Mouse (Mus musculus) embryonic facial prominence, embryonic 15.5 days (tissue): ENCODE measurements at regions not wholly inside any gene's neighbourhood (a gene's known extent, or its start where the extent isn't known, plus 50 kb on each side); places are given as distances from the start of the nearest gene placed in this dataset.
A peak's percentile ranks its signal among the peaks of the same experiment; 100 is the strongest.

Experiments
- ATAC-seq: fragments of 200-750 bp; cut with Nextera tagmentation; 2 replicates; pipeline ENCODE4 v1.8.0; 2017; ENCODE audit warnings: low read depth, moderate TSS enrichment; ENCODE audit not compliant: insufficient number of reproducible peaks, low FRiP score, low TSS enrichment
- H3K27ac ChIP-seq: fragments of 300-500 bp; sonication (generic); replicated peaks from 2 replicates; pipeline ENCODE4 v1.5.1; 2015; ENCODE audit warnings: mild to moderate bottlenecking, inconsistent platforms
- H3K27me3 ChIP-seq: fragments of 300-500 bp; sonication (generic); 2 replicates; pipeline ENCODE4 v1.6.1; 2015; ENCODE audit warnings: inconsistent platforms
- H3K36me3 ChIP-seq: fragments of 300-500 bp; sonication (generic); 2 replicates; pipeline ENCODE4 v1.6.1; 2015; ENCODE audit warnings: mild to moderate bottlenecking, inconsistent platforms
- H3K4me1 ChIP-seq: fragments of 300-500 bp; sonication (generic); 2 replicates; pipeline ENCODE4 v1.6.1; 2015; ENCODE audit warnings: inconsistent platforms
- H3K4me2 ChIP-seq: fragments of 300-500 bp; sonication (generic); replicated peaks from 2 replicates; pipeline ENCODE4 v1.6.1; 2015; ENCODE audit warnings: mild to moderate bottlenecking, inconsistent platforms
- H3K4me3 ChIP-seq: fragments of 300-500 bp; sonication (generic); replicated peaks from 2 replicates; pipeline ENCODE4 v1.5.1; 2015; ENCODE audit warnings: mild to moderate bottlenecking, inconsistent platforms
- H3K9ac ChIP-seq: fragments of 300-500 bp; sonication (generic); 2 replicates; pipeline ENCODE4 v1.6.1; 2015; ENCODE audit warnings: inconsistent platforms
- H3K9me3 ChIP-seq: fragments of 300-500 bp; sonication (generic); replicated peaks from 2 replicates; pipeline ENCODE4 v1.6.1; 2016; ENCODE audit warnings: inconsistent platforms
- WGBS: fragments of 180-500 bp; shearing (Covaris S2); methylation state at CpG from one replicate; pipeline ENCODE4 v1.1.7; 2015; 5-methylcytosine and 5-hydroxymethylcytosine counted together

DNA sequence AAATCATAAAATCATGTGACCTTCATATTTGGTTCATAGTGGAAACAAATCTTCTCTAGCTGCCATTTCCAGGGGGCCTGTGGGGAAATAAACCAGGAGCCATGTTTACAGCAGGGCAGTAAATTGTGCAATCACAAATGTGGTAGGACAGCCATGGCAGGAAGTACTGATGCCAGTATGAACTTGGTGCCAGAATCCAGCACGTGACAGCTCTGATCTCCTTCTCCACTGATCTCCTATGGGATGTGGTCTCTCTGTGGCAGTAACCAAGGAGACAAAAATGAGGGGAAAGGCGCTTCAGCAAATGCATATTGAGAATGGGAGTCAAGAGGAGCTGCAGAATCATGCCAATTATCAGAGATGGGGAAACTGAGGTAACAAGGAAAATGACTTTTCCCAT lies 215.0 kb downstream of the Lpin1 start:
- no peak overlapping the region for H3K4me2 ChIP-seq
- H3K27ac ChIP-seq = no peak overlapping the region
- peaks cover 9% of the 10 kb centered on the region; the same call in 1 of the 2 replicates for H3K4me1 ChIP-seq
- no peaks in the 10 kb centered on the region for H3K9me3 ChIP-seq
- no peak overlapping the region for H3K4me3 ChIP-seq
- ATAC-seq = no peak
- H3K36me3 ChIP-seq = no peaks in the 10 kb centered on the region
- H3K9ac ChIP-seq = no peak overlapping the region
- H3K27me3 ChIP-seq = no peaks in the 10 kb centered on the region
- 85% methylated on average over 2 of the region's 2 CpGs for WGBS

GRCm38 (mm10) chr12:16392851-16393250 lies 217.9 kb downstream of the Lpin1 start:
- no peaks in the 10 kb centered on the region for H3K9me3 ChIP-seq
- no peaks in the 10 kb centered on the region for H3K27me3 ChIP-seq
- no peak overlapping the region for H3K4me2 ChIP-seq
- H3K4me1 ChIP-seq = peaks cover 9% of the 10 kb centered on the region; the same call in 1 of the 2 replicates
- no peak for ATAC-seq
- H3K9ac ChIP-seq = no peak overlapping the region
- no peak overlapping the region for H3K4me3 ChIP-seq
- H3K36me3 ChIP-seq = no peaks in the 10 kb centered on the region
- H3K27ac ChIP-seq = no peak overlapping the region

- no peak for ATAC-seq
- H3K9ac ChIP-seq = no peak overlapping the region
Measured at GRCm38 (mm10) chr12:16391630-16392269, 219.0 kb downstream of the Lpin1 start.

DNA sequence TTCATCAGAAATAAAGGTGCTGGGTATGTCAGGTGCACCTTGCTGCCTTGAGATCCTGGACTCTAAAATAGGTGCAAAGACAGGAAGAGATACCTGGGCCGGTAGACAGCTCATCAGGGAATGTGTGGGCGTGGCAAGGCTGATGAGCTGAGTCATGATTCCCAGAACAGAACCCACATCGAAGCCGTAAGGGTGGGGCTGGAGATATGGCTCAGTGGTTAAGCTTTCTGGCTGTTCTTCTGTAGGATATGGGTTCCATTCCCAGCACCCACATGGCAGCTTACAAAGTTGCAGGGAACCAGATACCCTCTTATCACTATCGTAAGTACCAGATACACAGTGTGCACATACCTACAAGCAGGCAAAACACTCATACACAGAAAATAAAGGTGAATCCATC lies 219.6 kb downstream of the Lpin1 start:
- no peak overlapping the region for H3K4me2 ChIP-seq
- H3K9ac ChIP-seq = no peak overlapping the region
- H3K36me3 ChIP-seq = no peaks in the 10 kb centered on the region
- H3K4me3 ChIP-seq = no peak overlapping the region
- no peak overlapping the region for H3K27ac ChIP-seq
- peaks cover 9% of the 10 kb centered on the region; the same call in 1 of the 2 replicates for H3K4me1 ChIP-seq
- no peaks in the 10 kb centered on the region for H3K9me3 ChIP-seq
- no peak for ATAC-seq
- WGBS = 83% methylated on average over 5 of the region's 5 CpGs
- no peaks in the 10 kb centered on the region for H3K27me3 ChIP-seq

More at GRCm38 (mm10) chr12:16391630-16392269, 219.0 kb downstream of the Lpin1 start:
- no peaks in the 10 kb centered on the region for H3K9me3 ChIP-seq
- no peak overlapping the region for H3K4me2 ChIP-seq
- peaks cover 9% of the 10 kb centered on the region; the same call in 1 of the 2 replicates for H3K4me1 ChIP-seq
- no peaks in the 10 kb centered on the region for H3K27me3 ChIP-seq
- no peaks in the 10 kb centered on the region for H3K36me3 ChIP-seq
- no peak overlapping the region for H3K27ac ChIP-seq
- 26% methylated on average over 5 of the region's 5 CpGs for WGBS
- no peak overlapping the region for H3K4me3 ChIP-seq

DNA sequence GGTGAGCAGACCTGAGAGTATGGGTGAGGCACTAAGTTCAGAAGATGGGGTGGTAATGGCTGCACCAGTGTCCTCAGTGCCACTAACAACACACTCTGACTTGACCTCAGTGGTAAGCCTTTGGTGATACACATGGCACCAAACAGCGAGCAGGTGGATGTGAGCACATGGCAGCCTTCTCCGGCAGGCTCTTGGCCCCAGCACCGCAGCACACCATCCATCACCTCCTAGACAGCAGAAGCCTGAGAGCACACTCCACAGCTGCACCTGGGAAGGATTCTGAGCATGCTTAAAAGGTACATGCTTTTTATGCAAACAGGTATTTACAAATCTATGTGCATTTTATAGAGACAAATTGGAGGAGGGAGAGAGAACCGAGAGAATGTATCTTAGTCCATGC lies 223.7 kb downstream of the Lpin1 start:
- no peak overlapping the region for H3K9ac ChIP-seq
- 81% methylated on average over 4 of the region's 4 CpGs for WGBS

DNA sequence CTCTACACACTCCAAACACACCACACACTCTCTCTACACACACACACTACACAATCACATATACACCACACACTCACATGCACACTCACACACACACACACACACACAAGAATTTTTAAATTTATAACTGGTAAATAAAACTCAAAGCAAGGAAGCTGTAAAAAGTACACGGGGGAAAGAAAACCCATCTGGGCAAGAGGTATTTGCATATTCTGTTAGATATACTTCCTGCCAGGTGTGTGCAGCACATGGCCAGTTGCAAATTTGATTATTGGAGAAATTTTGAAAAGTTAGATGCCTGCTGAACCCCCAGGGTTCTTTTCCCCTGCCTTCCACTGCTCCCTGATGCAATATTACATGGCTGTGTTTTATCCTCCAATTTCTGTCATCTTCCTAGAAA lies 226.4 kb downstream of the Lpin1 start:
- Histone ChIP-seq H3K27me3 (no peaks in the 10 kb centered on the region), H3K4me2 (no peak overlapping the region), H3K9me3 (no peaks in the 10 kb centered on the region), H3K36me3 (no peaks in the 10 kb centered on the region), H3K4me1 (peaks cover 31% of the 10 kb centered on the region), H3K27ac (no peak overlapping the region), H3K9ac (no peak overlapping the region), H3K4me3 (no peak overlapping the region)
- WGBS = 55% methylated on average over 1 of the region's 1 CpGs
- ATAC-seq = no peak

More for the DNA sequence above, 223.7 kb downstream of the Lpin1 start:
- no peaks in the 10 kb centered on the region for H3K27me3 ChIP-seq
- no peak for ATAC-seq
- H3K4me2 ChIP-seq = no peak overlapping the region
- no peaks in the 10 kb centered on the region for H3K9me3 ChIP-seq
- no peak overlapping the region for H3K4me3 ChIP-seq
- no peaks in the 10 kb centered on the region for H3K36me3 ChIP-seq
- H3K4me1 ChIP-seq = peaks cover 27% of the 10 kb centered on the region
- H3K27ac ChIP-seq = no peak overlapping the region

- Histone ChIP-seq H3K9me3 (no peaks in the 10 kb centered on the region), H3K27ac (peak overlapping the region; percentile 70), H3K4me3 (no peak overlapping the region), H3K27me3 (no peaks in the 10 kb centered on the region), H3K4me1 (peaks cover 31% of the 10 kb centered on the region), H3K4me2 (no peak overlapping the region), H3K36me3 (no peaks in the 10 kb centered on the region), H3K9ac (no peak overlapping the region)
- WGBS = 46% methylated on average over 15 of the region's 15 CpGs
- ATAC-seq = peak; percentile 73; the same call in 1 of the 2 replicates
Measured at GRCm38 (mm10) chr12:16383499-16383935, 227.2 kb downstream of the Lpin1 start.

- peaks cover 31% of the 10 kb centered on the region for H3K4me1 ChIP-seq
- H3K27ac ChIP-seq = peak overlapping the region; percentile 70
- H3K4me2 ChIP-seq = no peak overlapping the region
- WGBS = 36% methylated on average over 11 of the region's 11 CpGs
- no peaks in the 10 kb centered on the region for H3K27me3 ChIP-seq
- no peaks in the 10 kb centered on the region for H3K9me3 ChIP-seq
- no peak overlapping the region for H3K4me3 ChIP-seq
- H3K36me3 ChIP-seq = no peaks in the 10 kb centered on the region
- 0 out of 2 replicates have a peak, but pooled peaks have one; percentile 51 for ATAC-seq
- no peak overlapping the region for H3K9ac ChIP-seq
Measured at GRCm38 (mm10) chr12:16382417-16382988, 228.3 kb downstream of the Lpin1 start.

GRCm38 (mm10) chr12:16381026-16381425 lies 229.7 kb downstream of the Lpin1 start:
- ATAC-seq = no peak
- H3K27me3 ChIP-seq = no peaks in the 10 kb centered on the region
- 76% methylated on average over 4 of the region's 4 CpGs for WGBS
- no peak overlapping the region for H3K4me3 ChIP-seq
- no peak overlapping the region for H3K4me2 ChIP-seq
- H3K4me1 ChIP-seq = peaks cover 31% of the 10 kb centered on the region
- H3K36me3 ChIP-seq = no peaks in the 10 kb centered on the region
- no peaks in the 10 kb centered on the region for H3K9me3 ChIP-seq
- no peak overlapping the region for H3K9ac ChIP-seq
- H3K27ac ChIP-seq = 0 out of 2 replicates have a peak overlapping the region, but pooled peaks have one; percentile 39

DNA sequence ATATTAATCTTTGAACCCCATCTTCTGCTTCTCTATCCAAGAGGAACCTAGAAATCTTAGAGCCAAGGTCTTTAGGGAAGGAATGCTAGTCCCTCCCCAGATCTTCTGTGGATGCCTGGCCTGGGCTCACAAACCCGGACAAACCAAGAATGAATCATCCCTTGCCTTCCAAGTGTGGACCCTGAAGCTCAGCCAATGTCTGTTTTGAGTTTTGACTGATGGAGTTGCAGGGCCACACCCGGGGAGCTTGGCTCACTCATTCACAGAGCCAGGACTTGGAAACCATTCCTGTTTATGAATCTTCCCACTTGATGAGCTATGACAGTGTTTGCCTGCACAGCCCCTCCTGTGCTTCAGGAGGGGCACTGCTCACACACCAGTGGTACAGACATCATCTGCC lies 230.4 kb downstream of the Lpin1 start:
- H3K36me3 ChIP-seq = no peaks in the 10 kb centered on the region
- no peak overlapping the region for H3K4me2 ChIP-seq
- no peak overlapping the region for H3K27ac ChIP-seq
- no peaks in the 10 kb centered on the region for H3K27me3 ChIP-seq
- ATAC-seq = peak; percentile 35
- H3K9me3 ChIP-seq = no peaks in the 10 kb centered on the region
- H3K4me1 ChIP-seq = peaks cover 31% of the 10 kb centered on the region
- H3K9ac ChIP-seq = no peak overlapping the region
- no peak overlapping the region for H3K4me3 ChIP-seq
- 27% methylated on average over 2 of the region's 2 CpGs for WGBS

DNA sequence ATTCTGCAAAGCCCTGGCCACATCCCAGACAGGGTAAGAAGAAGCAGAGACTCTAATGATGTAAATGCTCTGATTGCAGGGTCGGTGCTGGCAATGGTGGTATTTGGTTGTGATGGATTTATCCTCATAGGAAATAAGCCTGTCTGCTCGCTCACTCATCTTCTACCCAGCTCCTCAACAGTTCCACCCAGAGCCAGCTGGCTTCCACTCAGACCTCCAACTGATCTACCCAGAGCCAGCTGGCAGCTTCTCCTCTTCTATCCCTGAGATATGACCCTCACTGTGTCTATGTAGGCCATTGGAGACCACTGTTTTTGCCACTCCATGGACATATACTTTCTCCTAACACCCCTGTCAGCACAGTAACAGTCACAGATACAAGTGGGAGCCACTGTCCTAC lies 231.4 kb downstream of the Lpin1 start:
- H3K27ac ChIP-seq = peak overlapping the region; percentile 18; the same call in 1 of the 2 replicates
- 70% methylated on average over 2 of the region's 2 CpGs for WGBS
- peak; percentile 54; the same call in 1 of the 2 replicates for ATAC-seq

More for the DNA sequence above, 231.4 kb downstream of the Lpin1 start:
- Histone ChIP-seq H3K4me3 (no peak overlapping the region), H3K4me1 (peaks cover 31% of the 10 kb centered on the region), H3K27me3 (no peaks in the 10 kb centered on the region), H3K9me3 (no peaks in the 10 kb centered on the region), H3K4me2 (no peak overlapping the region), H3K36me3 (no peaks in the 10 kb centered on the region), H3K9ac (no peak overlapping the region)
